Mouse (Mus musculus) cortical plate, adult 2 months (tissue): ENCODE data around the gene Ralgps2.

ENCODE experiments used
- CTCF ChIP-seq: fragments of 200-500 bp; IDR thresholded peaks from 2 replicates; pipeline ENCODE4 v1.5.1; 2011; ENCODE audit warnings: mild to moderate bottlenecking, control low read depth, low read length; ENCODE audit not compliant: insufficient read depth; ENCODE audit errors: extremely low read depth
- POLR2A ChIP-seq: fragments of 200-500 bp; IDR thresholded peaks from 2 replicates; pipeline ENCODE4 v1.6.1; 2011; ENCODE audit warnings: mild to moderate bottlenecking, low read length, control low read depth; ENCODE audit not compliant: insufficient read depth; ENCODE audit errors: extremely low read depth

- TF ChIP-seq CTCF (no peak), POLR2A (no peak)
Observed at GRCm38 (mm10) chr1:156787164-156787863, 152.1 kb downstream of the Ralgps2 start.
